Mouse (Mus musculus) thymus, adult 2 months (tissue): ENCODE data around the gene Arl14ep. TPM values are rescaled to one million over a fixed set of nuclear protein-coding genes. Genes with fewer than 3 reads are reported as not detected.

Experiments
- DNase-seq: peaks from one replicate; pipeline ENCODE4 v3.0.0; 2021
- H3K27ac ChIP-seq: fragments of 200-500 bp; 2 replicates; pipeline ENCODE4 v1.5.1; 2012; ENCODE audit warnings: low read length, control low read depth; ENCODE audit not compliant: control insufficient read depth, insufficient read depth
- H3K27me3 ChIP-seq: fragments of 200-500 bp; 2 replicates; pipeline ENCODE4 v1.6.1; 2012; ENCODE audit warnings: mild to moderate bottlenecking, low read length, moderate library complexity, mixed read lengths; ENCODE audit not compliant: control insufficient read depth, insufficient read depth
- H3K36me3 ChIP-seq: fragments of 200-500 bp; 2 replicates; pipeline ENCODE4 v1.6.1; 2012; ENCODE audit warnings: mild to moderate bottlenecking, low read length, moderate library complexity; ENCODE audit not compliant: control insufficient read depth, insufficient read depth
- H3K4me1 ChIP-seq: fragments of 200-500 bp; replicated peaks from 2 replicates; pipeline ENCODE4 v1.6.1; 2012; ENCODE audit warnings: low read length; ENCODE audit not compliant: control insufficient read depth, insufficient read depth
- H3K4me3 ChIP-seq: fragments of 200-500 bp; 2 replicates; pipeline ENCODE4 v1.5.1; 2012; ENCODE audit warnings: mild to moderate bottlenecking, low read length, control low read depth, moderate library complexity; ENCODE audit not compliant: control insufficient read depth, insufficient read depth
- CTCF ChIP-seq: fragments of 200-500 bp; IDR thresholded peaks from 2 replicates; pipeline ENCODE4 v1.5.1; 2012; ENCODE audit warnings: mild to moderate bottlenecking, control low read depth, low read length, moderate library complexity, borderline replicate concordance; ENCODE audit not compliant: control insufficient read depth, poor library complexity, insufficient read depth; ENCODE audit errors: extremely low read depth
- POLR2A ChIP-seq: fragments of 200-500 bp; IDR thresholded peaks from 2 replicates; pipeline ENCODE4 v1.6.1; 2012; ENCODE audit warnings: mild to moderate bottlenecking, low read length, control low read depth, moderate library complexity; ENCODE audit not compliant: control insufficient read depth, poor library complexity, insufficient read depth; ENCODE audit errors: extremely low read depth
- WGBS: fragments of 180-500 bp; shearing (Covaris S2); methylation state at CpG from one replicate; pipeline ENCODE4 v1.1.7; 2018; 5-methylcytosine and 5-hydroxymethylcytosine counted together
- polyA plus RNA-seq: library from polyadenylated mRNA; depleted of rRNA; stranded (reverse); fragments of >200 nt; gene quantifications from 2 replicates; pipeline ENCODE4 v1.2.3, GENCODE M21; 2012; rRNA removed

Arl14ep gene
- polyA plus RNA-seq: 8.6 and 8.7 TPM in 2 replicates

DNA sequence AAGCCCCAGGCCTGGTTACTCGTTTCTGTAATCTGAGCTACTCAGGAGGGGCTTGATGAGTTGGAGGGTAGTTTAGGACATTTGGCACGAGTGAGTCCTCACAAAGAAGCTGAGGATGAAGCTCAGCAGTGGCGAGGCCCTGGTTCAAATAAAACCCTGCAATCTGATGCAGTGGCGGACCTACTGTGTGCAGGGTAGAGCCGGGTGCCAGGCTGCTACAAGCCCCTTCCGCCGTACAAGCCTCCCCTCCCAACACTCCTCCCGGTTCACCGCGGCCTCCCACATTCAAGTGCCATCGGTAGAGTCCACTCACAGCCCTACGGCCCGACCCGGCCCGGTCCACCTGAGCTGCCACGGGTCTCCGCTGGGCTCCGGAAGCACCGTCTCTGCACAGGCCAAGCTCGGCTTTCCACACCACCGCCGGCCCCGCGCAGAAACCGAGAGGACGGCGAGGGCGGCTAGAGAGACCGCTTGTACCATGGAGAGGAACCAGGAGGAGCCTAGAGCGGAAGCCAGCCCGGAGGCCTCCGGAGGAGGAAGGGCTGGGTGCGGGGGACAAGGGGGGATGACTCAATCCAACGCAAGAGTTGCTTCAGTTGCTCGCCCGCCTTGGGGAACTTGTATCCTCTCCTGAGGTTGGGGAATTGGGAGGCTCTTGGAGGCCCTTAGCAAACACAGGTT lies at the start of gene Arl14ep:
Arl14ep (minus strand) TSS at position 466 of the 681 bp plus-strand sequence.
- TF ChIP-seq CTCF (no peak), POLR2A (peak; percentile 48)
- peak; percentile 80 for DNase-seq
- 2% methylated on average over 36 of the region's 36 CpGs for WGBS

DNA sequence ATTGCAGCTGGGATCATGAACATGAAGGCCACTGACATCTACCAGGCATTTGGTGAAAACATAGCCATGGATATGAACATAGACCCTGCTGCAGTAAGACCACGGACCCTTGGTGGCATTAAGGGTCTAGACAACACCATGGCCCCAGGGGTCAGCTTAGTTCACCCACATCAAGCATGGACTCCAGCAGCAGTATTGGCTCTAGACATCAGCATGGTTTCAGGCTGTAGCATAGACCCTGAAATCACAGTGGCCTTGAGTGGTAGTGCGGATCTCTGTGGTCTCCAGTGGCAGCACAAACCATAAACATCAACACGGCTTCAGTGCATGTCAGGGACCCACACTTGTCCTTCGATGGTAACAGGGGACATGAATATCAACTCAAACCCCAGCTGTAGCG lies 48.5 kb upstream of the Arl14ep start:
- no peaks in the 10 kb centered on the region for H3K36me3 ChIP-seq
- no peak for DNase-seq
- H3K4me1 ChIP-seq: no peaks in the 10 kb centered on the region
- TF ChIP-seq CTCF: no peak
- no peak for TF ChIP-seq POLR2A
- H3K4me3 ChIP-seq: no peak overlapping the region
- WGBS: 93% methylated on average over 5 of the region's 5 CpGs
- H3K27ac ChIP-seq: no peak overlapping the region
- no peaks in the 10 kb centered on the region for H3K27me3 ChIP-seq

More for the DNA sequence above, at the start of gene Arl14ep:
- Histone ChIP-seq H3K4me3 (peak within 1 kb of the TSS; percentile 82), H3K27me3 (no peaks in the 10 kb centered on the region), H3K36me3 (no peaks in the 10 kb centered on the region), H3K27ac (no peak within 1 kb of the TSS), H3K4me1 (peaks cover 8% of the 10 kb centered on the region)

DNA sequence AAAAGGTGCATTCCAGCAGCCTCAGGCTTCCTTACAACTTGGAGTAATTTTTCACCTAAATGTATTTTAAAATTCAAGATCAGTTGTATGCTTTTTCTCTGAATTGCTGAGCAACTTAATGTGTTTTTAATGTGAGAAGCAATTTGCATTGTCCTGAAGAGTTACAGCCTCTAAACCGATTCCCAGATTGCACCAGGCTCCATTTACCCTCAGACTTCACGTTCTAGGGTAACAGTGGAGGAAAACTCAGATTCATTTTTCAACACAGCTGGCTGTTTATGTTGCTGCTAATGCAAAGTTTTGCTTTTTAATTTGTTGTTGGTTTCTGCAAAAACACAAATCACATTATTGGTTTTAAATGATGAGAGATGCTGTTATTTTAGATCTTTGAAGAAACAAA lies 45.1 kb upstream of the Arl14ep start:
- 76% methylated on average over 2 of the region's 2 CpGs for WGBS
- Histone ChIP-seq H3K27ac (no peak overlapping the region), H3K4me3 (no peak overlapping the region), H3K27me3 (no peaks in the 10 kb centered on the region), H3K36me3 (no peaks in the 10 kb centered on the region), H3K4me1 (no peaks in the 10 kb centered on the region)
- TF ChIP-seq CTCF: no peak
- TF ChIP-seq POLR2A: no peak
- no peak for DNase-seq

DNA sequence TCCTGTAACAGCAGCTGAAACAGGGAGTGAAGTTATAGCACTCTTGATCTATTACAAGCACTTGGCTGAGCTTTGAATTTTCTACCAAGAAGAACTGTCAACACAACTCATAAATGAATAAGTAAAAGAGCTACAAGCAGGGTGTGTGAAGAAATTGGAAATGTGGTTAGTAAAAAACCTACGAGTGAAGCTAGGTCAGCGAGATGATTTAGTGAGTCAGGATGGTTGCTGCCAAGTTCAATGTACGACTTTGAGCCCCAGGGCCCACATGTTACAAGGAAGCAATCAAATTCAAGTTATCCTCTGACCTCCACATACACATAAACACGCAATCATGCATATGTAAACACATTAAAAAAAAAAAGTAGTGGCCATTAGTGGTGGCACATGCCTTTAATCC lies 38.9 kb upstream of the Arl14ep start:
- H3K4me3 ChIP-seq: no peak overlapping the region
- no peaks in the 10 kb centered on the region for H3K36me3 ChIP-seq
- H3K27me3 ChIP-seq: no peaks in the 10 kb centered on the region
- 77% methylated on average over 4 of the region's 4 CpGs for WGBS
- DNase-seq: no peak
- H3K27ac ChIP-seq: no peak overlapping the region
- no peaks in the 10 kb centered on the region for H3K4me1 ChIP-seq
- TF ChIP-seq POLR2A: no peak
- no peak for TF ChIP-seq CTCF

DNA sequence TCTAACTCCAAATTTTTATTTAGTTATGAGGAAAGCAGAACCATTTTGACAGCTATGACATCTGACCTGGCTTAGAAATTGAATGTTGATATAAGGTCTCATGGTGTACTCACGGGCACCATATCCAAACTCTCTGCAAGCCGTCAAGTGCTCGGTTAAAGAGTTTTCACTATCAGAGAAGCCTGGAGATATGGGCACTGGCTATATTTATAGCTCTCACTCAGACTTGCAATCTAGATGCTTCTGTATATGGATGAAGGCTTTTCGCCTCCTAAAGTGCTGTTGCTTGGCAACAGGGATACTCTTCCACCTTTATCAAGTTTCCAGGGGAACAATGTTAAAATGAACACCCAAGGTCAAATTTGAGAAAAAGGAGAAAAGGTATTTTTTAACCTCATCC lies 38.1 kb upstream of the Arl14ep start:
- H3K36me3 ChIP-seq: no peaks in the 10 kb centered on the region
- WGBS: 93% methylated on average over 4 of the region's 4 CpGs
- H3K4me3 ChIP-seq: no peak overlapping the region
- no peaks in the 10 kb centered on the region for H3K27me3 ChIP-seq
- no peak overlapping the region for H3K27ac ChIP-seq
- TF ChIP-seq POLR2A: no peak
- no peak for TF ChIP-seq CTCF
- no peaks in the 10 kb centered on the region for H3K4me1 ChIP-seq
- DNase-seq: no peak

DNA sequence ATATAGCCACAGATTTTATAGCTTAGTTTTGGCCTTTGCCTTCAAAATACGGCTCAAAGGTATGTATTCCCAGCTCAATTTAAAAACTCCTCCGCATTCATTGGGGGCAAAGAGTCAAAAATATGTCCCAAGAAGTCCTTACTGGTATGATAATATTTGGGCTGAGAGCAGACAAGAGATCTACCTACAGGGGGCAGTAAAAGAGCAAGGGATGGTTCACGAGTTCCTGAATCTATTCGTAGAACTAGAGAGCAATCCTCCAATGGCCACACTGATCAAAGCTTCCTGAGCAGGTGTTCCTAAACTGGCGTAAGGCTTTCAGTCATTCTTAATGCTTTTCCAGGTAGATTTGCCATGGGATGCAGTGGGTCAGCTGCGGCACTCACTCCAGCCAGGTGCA lies 35.9 kb upstream of the Arl14ep start:
- no peak for TF ChIP-seq POLR2A
- TF ChIP-seq CTCF: no peak
- Histone ChIP-seq H3K36me3 (no peaks in the 10 kb centered on the region), H3K4me3 (no peak overlapping the region), H3K27ac (no peak overlapping the region), H3K27me3 (no peaks in the 10 kb centered on the region), H3K4me1 (no peaks in the 10 kb centered on the region)
- no peak for DNase-seq
- 91% methylated on average over 6 of the region's 6 CpGs for WGBS
